Mouse (Mus musculus): Measurements from ENCODE around the gene Krt81.

Krt81 gene

GRCm38 (mm10) chr15:101453093-101453736 lies 10.3 kb downstream of the Krt81 start:
- DNase-seq (ENCODE audit: low spot score in 2 of 2), result peak; percentile 62 to 75

- no peak for DNase-seq (ENCODE audit: low spot score in 2 of 2)
Observed at GRCm38 (mm10) chr15:101447444-101447843, 16.1 kb downstream of the Krt81 start, which contains the start of gene Krt88. Gene Krt88 (plus strand): TSS chr15:101447744.

- no peak for DNase-seq (ENCODE audit: low spot score in 2 of 2)
Observed at GRCm38 (mm10) chr15:101446572-101446971, 17.0 kb downstream of the Krt81 start.

DNA sequence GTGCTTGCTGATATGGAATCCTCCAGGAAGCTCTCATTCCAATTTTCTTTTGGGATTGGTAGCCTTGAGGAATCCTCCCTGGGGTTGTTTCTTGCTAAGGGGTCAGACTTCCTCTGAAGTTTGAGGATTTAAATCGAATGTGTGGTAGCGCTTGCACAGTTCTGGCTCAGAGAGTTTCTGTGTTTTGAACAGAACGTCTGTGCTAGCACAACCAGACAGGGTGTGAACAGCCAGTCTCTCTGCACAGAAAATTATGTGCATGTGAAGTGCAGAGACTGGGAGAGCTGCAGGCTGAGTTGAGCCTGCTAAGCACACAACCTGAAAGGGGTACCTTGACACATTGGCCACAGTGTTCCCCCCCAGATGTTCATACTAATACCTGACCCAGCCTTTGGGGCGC lies 22.7 kb downstream of the Krt81 start:
- no peak for DNase-seq (ENCODE audit: low spot score in 2 of 2)

DNA sequence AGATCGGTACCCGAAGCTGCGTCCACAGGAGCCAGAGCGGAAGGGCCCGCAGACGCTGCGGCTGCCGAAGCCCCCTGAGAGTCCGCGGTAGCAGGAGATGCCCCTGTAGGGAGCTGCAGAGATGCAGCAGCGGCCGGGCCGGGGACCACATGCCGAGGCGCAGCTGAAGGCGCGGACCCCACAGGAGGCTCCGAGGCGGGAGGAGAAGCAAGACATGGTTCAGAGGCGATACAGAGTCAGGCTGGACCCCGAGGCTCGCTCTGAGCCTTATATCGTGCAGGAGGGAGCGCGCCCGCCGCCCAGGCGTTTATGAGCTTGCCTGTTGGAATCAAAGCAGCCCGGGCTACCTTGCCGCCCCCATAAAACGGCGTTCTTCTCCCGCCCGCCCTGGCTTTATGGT lies 25.0 kb downstream of the Krt81 start, which contains the start of gene Krt87:
Gene Krt87, minus strand, starts transcription at position 250 of the 400 bp plus-strand sequence.
- no peak for DNase-seq (ENCODE audit: low spot score in 2 of 2)

DNA sequence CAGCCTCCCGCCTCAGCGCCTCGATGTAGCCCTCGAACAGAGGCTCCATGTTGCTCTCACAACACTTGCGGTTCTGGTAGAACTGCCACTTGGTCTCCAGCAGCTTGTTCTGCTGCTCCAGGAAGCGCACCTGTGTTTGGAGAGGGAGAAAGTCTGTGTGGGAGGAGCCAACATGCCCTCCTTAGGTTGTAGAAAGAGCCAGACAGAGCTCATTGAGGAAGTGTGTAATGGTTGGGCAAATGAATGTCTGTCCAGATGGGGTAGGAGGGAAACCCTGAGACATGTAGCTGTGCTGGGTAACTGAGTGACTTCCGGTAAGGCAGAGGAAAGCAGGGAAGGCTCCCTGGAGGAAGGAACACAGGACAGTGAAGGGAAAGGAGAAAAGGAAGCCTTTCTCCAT lies 26.9 kb downstream of the Krt81 start:
- no peak for DNase-seq (ENCODE audit: low spot score in 2 of 2)

DNA sequence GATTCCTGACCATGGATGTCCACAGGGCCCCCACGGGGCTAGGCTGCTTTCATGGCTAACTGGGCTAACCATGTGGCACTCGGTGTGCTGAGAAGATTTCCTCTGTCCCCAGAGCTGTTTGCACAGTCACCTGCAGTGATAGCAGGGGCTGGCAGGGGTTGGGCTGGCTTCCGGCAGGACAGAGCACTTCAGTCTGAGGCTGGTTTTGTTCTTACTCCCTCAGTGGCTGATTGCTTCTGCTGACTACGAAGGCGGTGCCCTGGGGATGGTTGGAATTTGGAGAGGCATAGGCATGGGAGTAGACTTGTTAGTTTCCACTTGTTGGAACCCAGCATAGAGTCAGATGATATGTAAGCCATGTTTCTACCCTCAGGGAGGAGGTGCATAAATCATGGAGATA lies 38.6 kb downstream of the Krt81 start:
- no peak for DNase-seq (ENCODE audit: low spot score in 2 of 2)

- DNase-seq (ENCODE audit: low spot score in 2 of 2), result no peak
Observed at GRCm38 (mm10) chr15:101420903-101421302, 42.6 kb downstream of the Krt81 start.

DNA sequence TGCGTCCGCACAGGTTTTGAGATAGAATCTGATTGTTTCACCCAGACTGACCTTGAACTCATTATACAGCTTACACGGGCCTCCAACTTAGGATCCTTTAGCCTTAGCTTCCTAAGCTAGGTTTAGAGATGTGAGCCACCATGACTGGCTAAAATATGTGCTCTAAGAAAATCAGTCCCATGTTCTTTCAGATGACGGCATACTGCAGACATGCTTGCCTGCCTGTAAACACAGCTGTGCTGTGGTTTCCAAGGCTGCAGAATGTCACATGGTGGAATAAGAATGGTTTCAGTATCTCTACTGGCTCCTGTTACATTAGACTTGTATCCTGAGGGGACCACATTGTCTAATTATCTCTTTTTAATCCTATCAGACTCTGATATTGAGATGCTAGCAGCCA lies 44.6 kb downstream of the Krt81 start:
- no peak for DNase-seq (ENCODE audit: low spot score in 2 of 2)

DNA sequence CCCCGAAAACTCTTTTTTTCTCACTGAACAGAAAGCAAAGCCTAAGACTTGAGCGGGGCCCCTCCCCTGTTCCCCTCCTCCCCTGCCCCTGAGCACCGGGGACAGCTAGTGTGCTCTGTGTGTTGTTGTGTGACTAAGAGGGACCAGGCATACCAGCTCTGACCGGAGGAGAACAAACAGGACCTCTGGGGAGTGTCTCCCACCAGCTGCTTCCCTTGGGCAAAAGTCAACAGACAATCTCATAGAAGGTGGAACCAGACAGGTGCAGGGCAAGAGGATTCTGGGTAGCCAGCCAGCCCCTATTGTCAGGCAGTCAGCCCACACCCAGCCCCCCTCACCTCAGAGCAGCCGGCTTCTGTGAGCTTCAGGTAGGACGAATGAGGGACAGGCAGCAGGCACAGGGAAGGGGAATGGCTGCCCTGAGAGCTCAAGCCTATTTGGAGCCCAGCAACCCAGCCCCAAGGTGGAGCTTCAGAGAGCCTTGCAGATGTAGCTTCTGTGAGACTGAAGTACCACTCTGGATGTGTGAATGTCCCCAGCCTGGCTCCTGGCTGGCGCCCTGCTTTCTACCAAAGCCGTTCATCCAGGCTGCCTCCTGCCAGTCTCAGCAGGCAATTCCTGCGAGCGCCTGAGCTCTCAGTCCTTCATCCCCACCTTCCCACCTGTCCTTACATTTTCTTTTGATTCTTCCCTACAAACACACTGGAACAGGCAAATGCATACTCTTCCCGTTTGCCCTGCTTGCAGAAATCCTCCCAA lies 48.6 kb downstream of the Krt81 start:
- no peak for DNase-seq (ENCODE audit: low spot score in 2 of 2)

- no peak for DNase-seq (ENCODE audit: low spot score in 2 of 2)
Observed at GRCm38 (mm10) chr15:101413916-101414635, 49.5 kb downstream of the Krt81 start.

DNA sequence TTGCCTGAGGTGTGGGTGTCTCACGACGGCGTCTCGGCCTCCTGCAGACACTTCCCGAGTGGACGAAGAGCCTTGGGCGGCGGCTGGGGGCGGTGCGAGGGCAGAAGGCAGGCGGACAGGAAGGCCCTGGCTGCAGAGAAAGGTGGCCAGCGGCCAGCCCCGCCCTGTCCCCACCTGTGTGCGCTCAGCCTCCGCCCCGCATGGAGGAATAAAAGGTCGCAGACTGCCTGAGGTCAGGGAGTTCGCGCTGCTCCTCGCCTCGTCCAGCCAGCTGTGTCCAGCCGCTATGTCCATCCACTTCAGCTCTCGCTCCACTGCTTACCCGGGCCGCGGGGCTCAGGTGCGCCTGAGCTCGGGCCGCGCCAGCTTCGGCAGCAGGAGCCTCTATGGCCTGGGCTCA lies 51.4 kb downstream of the Krt81 start:
- DNase-seq (ENCODE audit: low spot score in 2 of 2), result no peak

- no peak for DNase-seq (ENCODE audit: low spot score in 2 of 2)
Observed at GRCm38 (mm10) chr15:101410775-101411174, 52.8 kb downstream of the Krt81 start, which contains the start of gene Krt7. Gene Krt7 (plus strand): TSS chr15:101411043.
